Mouse (Mus musculus): ENCODE measurements at regions not wholly inside any gene's neighbourhood (a gene's known extent, or its start where the extent isn't known, plus 50 kb on each side); places are given as distances from the start of the nearest gene placed in this dataset.
A peak's percentile ranks its signal among the peaks of the same experiment; 100 is the strongest.
"Not testable (repeated sequence)": the region's sequence is repeated elsewhere in the genome, so short reads cannot be mapped to it uniquely, and the experiment has no call there.

DNA sequence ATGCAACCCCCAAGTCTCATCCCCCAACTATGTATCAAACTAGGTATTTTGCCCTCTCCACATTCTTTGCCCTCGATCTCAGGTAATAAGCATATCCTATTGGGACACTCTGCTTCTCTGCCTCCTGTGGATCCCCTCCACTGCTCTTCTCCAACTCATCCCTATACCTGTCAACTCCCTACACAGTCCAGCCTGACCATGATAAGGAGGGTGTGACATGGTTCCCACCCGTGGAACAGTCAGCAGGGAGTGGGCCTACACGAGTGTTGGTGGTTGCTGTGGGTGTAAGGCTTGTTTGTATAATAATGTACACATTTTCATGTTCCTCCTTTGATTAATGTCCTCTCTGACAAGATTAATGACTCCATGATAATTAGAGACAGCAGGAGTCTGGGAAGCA lies 1199.0 kb downstream of the 9330182O14Rik start:
- H3K9ac ChIP-seq (replicated peaks): no peak overlapping the region
- H3K9me3 ChIP-seq (ENCODE audit: control insufficient read depth, low read length): no peaks in the 10 kb centered on the region
- no peaks in the 10 kb centered on the region for H3K36me3 ChIP-seq (replicated peaks; ENCODE audit: control insufficient read depth, insufficient read depth, low read depth)
- no peak overlapping the region for H3K4me3 ChIP-seq (ENCODE audit: insufficient read depth in 1 of 2, low read depth in 2 of 2, low read length in 2 of 2)
- 47% methylated on average over 3 of the region's 3 CpGs for WGBS (ENCODE audit: insufficient replicate concordance)
- H3K27me3 ChIP-seq (ENCODE audit: control insufficient read depth, insufficient read depth, low read length): no peaks in the 10 kb centered on the region
- H3K4me1 ChIP-seq (replicated peaks; ENCODE audit: control insufficient read depth in 2 of 2, insufficient read depth in 2 of 2, low read length in 1 of 2): peaks cover 0 to 6% of the 10 kb centered on the region in 2 experiments; a peak in 2 of 4 replicates
- H3K27ac ChIP-seq: no peak overlapping the region
- DNase-seq (ENCODE audit: low read depth in 3 of 3, low spot score in 3 of 3) (no peak), ATAC-seq (ENCODE audit: insufficient read depth) (peak; percentile 67)
- TF ChIP-seq EP300 (IDR thresholded peaks at IDR 0.05; ENCODE audit: low read depth) (no peak), CTCF (IDR thresholded peaks at IDR 0.05; ENCODE audit: low read depth) (no peak)
- H3K4me2 ChIP-seq (ENCODE audit: low read depth): no peak overlapping the region

DNA sequence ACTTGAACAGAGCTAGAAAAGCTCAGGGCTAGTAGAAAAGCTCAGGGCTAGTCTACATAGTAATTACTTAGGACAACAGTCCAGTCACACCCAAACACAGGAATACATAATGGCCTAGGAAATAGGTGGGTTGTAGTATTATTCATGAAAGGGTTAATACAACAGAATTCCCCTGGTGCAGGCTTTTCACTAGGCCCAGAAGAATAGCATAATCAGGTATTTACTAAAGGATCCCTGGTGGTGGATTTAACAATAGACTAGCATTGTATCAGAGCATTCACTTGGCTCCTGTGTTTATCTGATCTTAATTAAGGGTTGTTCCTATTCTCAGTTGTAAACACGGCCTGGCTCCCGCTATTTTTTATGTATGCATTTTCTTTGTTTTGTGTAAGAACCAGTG lies 1206.5 kb downstream of the 9330182O14Rik start:
- not testable (repeated sequence) for H3K9me3 ChIP-seq (ENCODE audit: control insufficient read depth, low read length); H3K4me3 ChIP-seq (ENCODE audit: insufficient read depth in 1 of 2, low read depth in 2 of 2, low read length in 2 of 2); H3K4me2 ChIP-seq (ENCODE audit: low read depth); DNase-seq (ENCODE audit: low read depth in 3 of 3, low spot score in 3 of 3); H3K27ac ChIP-seq; H3K27me3 ChIP-seq (ENCODE audit: control insufficient read depth, insufficient read depth, low read length); H3K36me3 ChIP-seq (replicated peaks; ENCODE audit: control insufficient read depth, insufficient read depth, low read depth); H3K9ac ChIP-seq (replicated peaks); H3K4me1 ChIP-seq (replicated peaks; ENCODE audit: control insufficient read depth in 2 of 2, insufficient read depth in 2 of 2, low read length in 1 of 2); ATAC-seq (ENCODE audit: insufficient read depth)
- 68% methylated on average over 2 of the region's 2 CpGs for WGBS (ENCODE audit: insufficient replicate concordance)

DNA sequence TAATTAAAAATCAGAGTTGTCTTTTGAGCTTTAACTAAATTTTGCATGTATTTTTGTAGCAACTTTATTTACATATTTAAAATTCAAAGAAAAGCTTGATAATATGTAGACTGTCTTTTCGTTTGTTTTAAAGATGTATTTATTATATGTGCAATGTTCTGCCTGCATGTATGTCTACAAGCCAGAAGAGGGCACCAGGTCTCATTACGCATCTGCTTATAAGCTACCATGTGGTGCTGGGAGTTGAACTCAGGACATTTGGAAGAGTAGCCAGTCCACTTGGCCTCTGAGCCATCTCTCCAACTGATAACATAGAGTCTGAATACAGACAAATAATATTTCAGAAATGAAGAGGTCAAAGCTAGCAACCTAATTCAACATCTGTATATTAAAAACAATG lies 1211.4 kb downstream of the 9330182O14Rik start:
- ATAC-seq (ENCODE audit: insufficient read depth) (no peak), DNase-seq (ENCODE audit: low read depth in 3 of 3, low spot score in 3 of 3) (no peak)
- H3K4me1 ChIP-seq (replicated peaks; ENCODE audit: control insufficient read depth in 2 of 2, insufficient read depth in 2 of 2, low read length in 1 of 2): no peaks in the 10 kb centered on the region
- H3K36me3 ChIP-seq (replicated peaks; ENCODE audit: control insufficient read depth, insufficient read depth, low read depth): no peaks in the 10 kb centered on the region
- no peaks in the 10 kb centered on the region for H3K9me3 ChIP-seq (ENCODE audit: control insufficient read depth, low read length)
- WGBS (ENCODE audit: insufficient replicate concordance): 65% methylated on average over 2 of the region's 2 CpGs
- H3K27me3 ChIP-seq (ENCODE audit: control insufficient read depth, insufficient read depth, low read length): no peaks in the 10 kb centered on the region
- H3K4me2 ChIP-seq (ENCODE audit: low read depth): no peak overlapping the region
- no peak for TF ChIP-seq EP300 (IDR thresholded peaks at IDR 0.05; ENCODE audit: low read depth)
- no peak for TF ChIP-seq CTCF (IDR thresholded peaks at IDR 0.05; ENCODE audit: low read depth)
- H3K27ac ChIP-seq: no peak overlapping the region
- H3K4me3 ChIP-seq (ENCODE audit: insufficient read depth in 1 of 2, low read depth in 2 of 2, low read length in 2 of 2): no peak overlapping the region
- no peak overlapping the region for H3K9ac ChIP-seq (replicated peaks)

DNA sequence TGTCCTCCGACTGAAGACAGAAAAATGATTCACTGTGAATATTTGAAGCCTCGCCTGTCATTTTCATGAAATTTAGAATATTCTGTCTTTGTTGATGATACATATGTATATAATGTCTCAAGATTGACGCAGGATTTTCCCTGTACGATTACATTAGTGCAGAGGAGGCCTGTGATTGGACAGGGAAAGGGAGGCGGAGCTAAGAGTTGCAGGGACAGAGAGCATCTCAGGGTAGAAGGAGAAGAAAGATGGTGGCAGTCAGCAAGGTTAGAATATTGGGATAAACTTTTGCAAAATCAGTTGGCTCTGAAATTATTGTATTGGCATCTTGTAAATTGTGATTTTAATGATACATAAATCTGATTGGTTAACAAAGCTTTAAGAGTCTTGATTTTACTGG lies 1213.1 kb downstream of the 9330182O14Rik start:
- H3K27me3 ChIP-seq (ENCODE audit: control insufficient read depth, insufficient read depth, low read length): no peaks in the 10 kb centered on the region
- no peak for DNase-seq (ENCODE audit: low read depth in 3 of 3, low spot score in 3 of 3)
- no peaks in the 10 kb centered on the region for H3K9me3 ChIP-seq (ENCODE audit: control insufficient read depth, low read length)
- H3K4me3 ChIP-seq (ENCODE audit: insufficient read depth in 1 of 2, low read depth in 2 of 2, low read length in 2 of 2): no peak overlapping the region
- H3K9ac ChIP-seq (replicated peaks): no peak overlapping the region
- H3K4me1 ChIP-seq (replicated peaks; ENCODE audit: control insufficient read depth in 2 of 2, insufficient read depth in 2 of 2, low read length in 1 of 2): no peaks in the 10 kb centered on the region
- ATAC-seq (ENCODE audit: insufficient read depth): no peak
- no peak overlapping the region for H3K27ac ChIP-seq
- 63% methylated on average over 5 of the region's 5 CpGs for WGBS (ENCODE audit: insufficient replicate concordance)
- no peaks in the 10 kb centered on the region for H3K36me3 ChIP-seq (replicated peaks; ENCODE audit: control insufficient read depth, insufficient read depth, low read depth)
- H3K4me2 ChIP-seq (ENCODE audit: low read depth): no peak overlapping the region
- TF ChIP-seq CTCF (IDR thresholded peaks at IDR 0.05; ENCODE audit: low read depth) (no peak), EP300 (IDR thresholded peaks at IDR 0.05; ENCODE audit: low read depth) (no peak)

DNA sequence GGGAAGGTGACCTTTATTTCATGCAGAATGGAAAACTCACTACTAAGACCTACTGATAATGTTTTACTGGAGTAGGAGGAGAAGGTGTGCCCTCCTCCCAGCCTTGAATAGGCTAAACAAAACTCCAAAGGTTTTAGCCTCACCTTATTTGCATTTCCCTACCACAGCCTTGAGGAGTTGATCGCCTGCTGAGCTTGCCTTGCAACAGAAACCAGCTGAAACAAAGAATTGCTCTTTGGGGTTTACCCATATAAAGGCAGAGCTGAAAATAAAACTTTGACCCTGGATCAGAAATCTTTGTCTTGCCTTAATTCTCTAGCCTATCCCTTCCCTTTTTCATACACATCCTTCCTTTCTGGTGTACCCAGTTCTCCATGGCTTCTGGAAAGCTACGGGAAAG lies 1218.0 kb downstream of the 9330182O14Rik start:
- Histone ChIP-seq H3K36me3 (replicated peaks; ENCODE audit: control insufficient read depth, insufficient read depth, low read depth) (no peaks in the 10 kb centered on the region), H3K4me2 (ENCODE audit: low read depth) (no peak overlapping the region), H3K27ac (no peak overlapping the region), H3K27me3 (ENCODE audit: control insufficient read depth, insufficient read depth, low read length) (no peaks in the 10 kb centered on the region), H3K9ac (replicated peaks) (no peak overlapping the region), H3K9me3 (ENCODE audit: control insufficient read depth, low read length) (no peaks in the 10 kb centered on the region), H3K4me3 (ENCODE audit: insufficient read depth in 1 of 2, low read depth in 2 of 2, low read length in 2 of 2) (no peak overlapping the region), H3K4me1 (replicated peaks; ENCODE audit: control insufficient read depth in 2 of 2, insufficient read depth in 2 of 2, low read length in 1 of 2) (no peaks in the 10 kb centered on the region)
- TF ChIP-seq EP300 (IDR thresholded peaks at IDR 0.05; ENCODE audit: low read depth): no peak
- TF ChIP-seq CTCF (IDR thresholded peaks at IDR 0.05; ENCODE audit: low read depth): no peak
- 54% methylated on average over 1 of the region's 2 CpGs for WGBS (ENCODE audit: insufficient replicate concordance)
- DNase-seq (ENCODE audit: low read depth in 3 of 3, low spot score in 3 of 3): no peak
- ATAC-seq (ENCODE audit: insufficient read depth): no peak

DNA sequence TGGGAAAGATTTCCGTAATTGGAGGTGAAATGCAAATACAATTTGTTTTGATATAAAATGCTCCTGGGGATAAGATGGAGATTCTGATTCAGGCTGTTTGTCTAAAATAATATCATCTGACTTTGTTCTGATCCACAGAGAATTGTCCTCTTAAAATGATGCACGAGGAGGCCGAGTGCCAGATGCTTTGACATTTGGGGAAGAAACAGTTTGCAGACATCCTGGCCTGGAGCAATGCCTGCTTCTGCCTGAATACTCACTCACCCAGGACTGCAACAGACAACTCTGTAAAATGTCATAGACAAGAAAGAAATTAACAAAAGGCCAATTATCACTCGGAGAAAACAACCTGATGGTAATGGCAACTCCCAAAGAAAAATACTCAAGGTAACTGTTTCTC lies 1225.1 kb downstream of the 9330182O14Rik start:
- 68% methylated on average over 4 of the region's 4 CpGs for WGBS (ENCODE audit: insufficient replicate concordance)
- H3K36me3 ChIP-seq (replicated peaks; ENCODE audit: control insufficient read depth, insufficient read depth, low read depth): no peaks in the 10 kb centered on the region
- H3K27ac ChIP-seq: no peak overlapping the region
- H3K4me3 ChIP-seq (ENCODE audit: insufficient read depth in 1 of 2, low read depth in 2 of 2, low read length in 2 of 2): no peak overlapping the region
- no peak overlapping the region for H3K9ac ChIP-seq (replicated peaks)
- no peaks in the 10 kb centered on the region for H3K9me3 ChIP-seq (ENCODE audit: control insufficient read depth, low read length)
- TF ChIP-seq EP300 (IDR thresholded peaks at IDR 0.05; ENCODE audit: low read depth) (no peak), CTCF (IDR thresholded peaks at IDR 0.05; ENCODE audit: low read depth) (no peak)
- H3K27me3 ChIP-seq (ENCODE audit: control insufficient read depth, insufficient read depth, low read length): no peaks in the 10 kb centered on the region
- no peaks in the 10 kb centered on the region for H3K4me1 ChIP-seq (replicated peaks; ENCODE audit: control insufficient read depth in 2 of 2, insufficient read depth in 2 of 2, low read length in 1 of 2)
- DNase-seq (ENCODE audit: low read depth in 3 of 3, low spot score in 3 of 3) (no peak), ATAC-seq (ENCODE audit: insufficient read depth) (no peak)
- no peak overlapping the region for H3K4me2 ChIP-seq (ENCODE audit: low read depth)

Measured in liver, embryonic 14.5 days (tissue).